Mouse (Mus musculus) layer of hippocampus, adult 9-11 months (tissue): ENCODE measurements at regions not wholly inside any gene's neighbourhood (a gene's known extent, or its start where the extent isn't known, plus 50 kb on each side); places are given as distances from the start of the nearest gene placed in this dataset.
"Not testable (repeated sequence)": the region's sequence is repeated elsewhere in the genome, so short reads cannot be mapped to it uniquely, and the experiment has no call there.

ENCODE experiments used
- DNase-seq: peaks from one replicate; pipeline ENCODE4 v3.0.0; 2022

- DNase-seq = peak; percentile 90
Observed at GRCm38 (mm10) chr16:31508981-31509380, 86.9 kb downstream of the Bdh1 start.

- DNase-seq = no peak
Observed at GRCm38 (mm10) chr16:31510097-31510496, 88.0 kb downstream of the Bdh1 start.

- DNase-seq = no peak
Observed at GRCm38 (mm10) chr16:31518816-31519215, 96.7 kb downstream of the Bdh1 start.

DNA sequence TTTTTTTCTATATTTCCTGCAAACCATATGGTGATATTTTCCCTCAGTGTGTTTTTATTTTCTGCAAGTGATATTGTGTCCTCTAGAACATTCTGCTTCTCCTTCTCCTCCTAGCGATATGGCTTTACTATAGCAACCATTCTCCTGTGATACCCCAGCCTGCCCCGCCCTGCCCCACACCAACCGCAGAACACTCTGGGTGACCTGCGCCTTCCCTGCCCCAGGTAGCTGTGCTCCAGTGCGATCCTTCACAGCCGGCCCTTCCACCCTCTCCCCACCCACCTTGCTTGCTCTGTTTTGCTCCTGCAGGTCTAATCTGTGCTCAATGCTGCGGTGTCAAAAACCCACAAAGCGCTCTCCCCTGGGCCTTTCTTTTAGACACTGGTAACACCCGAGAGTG is 98.0 kb downstream of the Bdh1 start:
- no peak for DNase-seq

GRCm38 (mm10) chr16:31521786-31522185 is 99.7 kb downstream of the Bdh1 start:
- no peak for DNase-seq

DNA sequence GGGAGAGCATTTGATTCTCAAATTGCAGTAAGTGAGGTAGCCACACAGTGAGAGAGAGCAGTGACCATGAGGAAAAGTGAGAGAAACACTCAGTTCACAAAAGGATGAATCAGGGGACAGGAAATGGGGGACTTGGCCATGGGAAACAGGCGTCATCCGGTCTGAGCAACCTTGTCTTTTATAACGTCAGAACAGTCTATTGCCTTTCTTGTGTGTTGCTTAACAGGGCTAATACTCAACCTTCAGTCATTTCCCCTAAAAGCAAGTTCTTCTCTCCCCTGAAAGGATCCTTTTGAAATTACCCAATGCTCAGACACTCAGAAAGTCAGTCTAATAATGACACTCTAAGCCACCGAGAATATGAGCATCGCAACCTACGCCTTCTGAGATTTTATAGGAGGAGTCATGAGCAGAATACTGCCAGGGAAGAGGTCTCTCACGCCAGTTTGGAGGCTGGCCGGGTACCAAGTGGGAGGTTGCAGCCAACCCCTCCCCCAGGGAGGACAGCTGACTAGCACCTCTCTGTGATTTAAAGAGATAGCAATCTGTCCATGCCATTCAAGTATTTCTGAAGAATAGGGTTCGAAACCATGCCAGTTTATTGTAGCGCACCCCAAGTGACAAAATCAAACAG is 104.7 kb downstream of the Bdh1 start:
- DNase-seq = no peak

DNA sequence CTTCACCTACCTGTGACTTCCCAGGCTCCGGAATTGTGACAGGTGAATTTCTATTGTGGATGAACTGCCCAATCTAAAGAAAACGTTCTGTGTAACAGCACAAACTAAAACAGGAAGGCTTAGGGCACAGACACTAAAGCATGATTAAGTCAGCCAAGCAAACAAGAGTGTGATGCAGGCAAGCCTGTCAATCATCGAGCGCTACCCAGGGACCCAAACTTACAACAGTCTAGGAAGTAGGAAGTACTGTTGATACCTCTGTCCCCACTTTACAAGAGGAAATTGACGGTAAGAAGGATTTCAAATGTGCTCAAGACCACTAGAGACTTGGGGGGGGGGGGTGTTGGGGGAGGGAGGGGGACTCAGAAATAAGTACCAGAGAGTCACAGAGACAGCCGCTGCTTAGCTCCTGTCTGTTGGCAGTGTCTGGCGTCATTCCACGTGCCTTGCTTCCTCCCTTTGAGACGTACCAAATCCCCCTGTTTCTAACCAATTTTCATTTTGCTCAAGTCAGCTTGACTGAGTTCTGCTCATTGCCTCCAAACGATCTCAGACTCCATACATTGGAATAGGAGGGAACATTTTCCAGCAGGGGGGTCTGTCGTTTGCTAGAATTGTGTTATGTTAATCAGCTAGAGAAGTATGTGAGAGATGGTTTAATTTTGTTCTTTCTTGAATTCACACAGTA is 106.7 kb downstream of the Bdh1 start:
- DNase-seq = no peak

DNA sequence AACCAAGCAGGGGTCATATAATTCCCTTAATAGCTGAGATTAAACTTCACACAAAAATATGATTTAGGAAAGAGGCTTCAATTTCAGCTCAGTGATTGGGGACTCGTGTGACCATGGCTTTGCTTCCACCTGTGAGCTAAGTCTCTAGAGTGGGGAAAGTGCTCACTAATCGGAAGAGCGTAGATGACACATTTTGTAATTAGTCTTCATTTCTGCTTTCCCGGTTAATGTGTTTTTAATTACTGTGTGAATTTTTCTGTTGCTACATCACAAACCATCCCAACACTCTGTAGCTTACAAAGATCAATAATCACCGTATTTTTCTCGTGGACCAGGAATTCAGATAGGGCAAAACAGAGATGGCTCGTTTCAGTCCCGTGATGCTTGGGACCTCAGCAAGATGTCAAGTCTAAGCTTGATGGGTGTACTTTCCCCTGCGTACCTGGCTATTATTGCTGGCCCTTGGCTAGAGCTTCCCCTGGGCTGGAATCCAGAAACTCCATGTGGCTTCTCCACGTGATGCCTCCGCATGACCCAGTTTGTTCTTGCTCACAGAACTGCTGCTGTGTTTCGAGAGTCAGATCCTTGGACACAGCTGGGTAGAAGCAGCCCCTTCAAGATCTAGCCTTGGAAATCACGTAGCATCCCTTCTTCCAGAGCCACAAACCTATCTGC is 107.3 kb downstream of the Bdh1 start:
- no peak for DNase-seq

- DNase-seq = no peak
Observed at GRCm38 (mm10) chr16:31530090-31530489, 108.0 kb downstream of the Bdh1 start.

- DNase-seq = no peak
Observed at GRCm38 (mm10) chr16:31533196-31533777, 111.2 kb downstream of the Bdh1 start.

DNA sequence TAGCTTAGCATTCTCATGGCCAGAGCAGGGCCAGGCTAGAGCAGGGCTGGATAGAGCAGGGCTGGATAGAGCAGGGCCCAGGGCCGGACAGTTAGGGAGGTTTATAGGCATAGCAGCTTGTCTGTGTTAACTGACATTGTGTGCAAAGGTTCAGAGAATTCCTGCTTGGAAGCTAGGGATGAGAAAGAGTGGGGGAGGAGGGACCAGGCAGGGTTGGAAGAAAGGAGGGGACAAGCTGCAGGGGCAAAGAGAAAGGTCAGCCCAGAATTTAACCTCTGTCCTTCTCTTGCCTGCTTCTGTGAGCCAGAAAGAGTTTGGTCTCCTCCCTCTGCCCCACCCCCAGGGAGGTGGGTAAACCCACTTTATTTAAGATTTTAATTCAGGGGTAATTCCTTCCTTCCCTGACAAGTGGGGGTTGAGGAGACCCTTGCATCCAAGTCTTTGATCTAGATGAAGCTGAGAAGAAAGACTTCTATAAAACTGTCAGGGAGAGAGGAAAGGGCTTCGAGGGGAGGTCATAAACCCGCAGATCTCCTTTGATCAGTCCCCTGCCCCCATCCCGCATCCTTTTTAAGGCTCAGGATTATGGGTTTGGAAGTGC is 112.9 kb downstream of the Bdh1 start:
- DNase-seq = no peak

DNA sequence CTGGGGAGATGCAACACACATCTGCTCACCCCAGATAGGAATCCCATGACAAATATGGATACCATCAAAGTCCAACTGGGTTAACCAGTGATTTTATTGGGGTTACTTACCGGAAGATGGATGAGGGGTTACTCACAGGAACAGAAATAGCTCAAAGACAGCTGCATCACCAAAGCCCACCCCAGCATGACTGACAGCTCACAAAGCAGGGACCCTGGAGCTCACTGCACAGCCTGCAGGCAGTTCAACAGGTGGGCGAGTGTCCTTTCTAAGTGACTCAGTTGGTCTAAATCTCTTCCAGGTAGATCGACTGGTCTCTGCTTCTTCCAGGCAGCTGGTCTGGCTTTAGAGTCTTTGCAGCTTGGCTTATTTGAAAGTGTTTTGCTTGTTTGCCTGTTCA is 114.2 kb downstream of the Bdh1 start:
- DNase-seq = no peak

- DNase-seq = no peak
Observed at GRCm38 (mm10) chr16:31538606-31539005, 116.5 kb downstream of the Bdh1 start.

DNA sequence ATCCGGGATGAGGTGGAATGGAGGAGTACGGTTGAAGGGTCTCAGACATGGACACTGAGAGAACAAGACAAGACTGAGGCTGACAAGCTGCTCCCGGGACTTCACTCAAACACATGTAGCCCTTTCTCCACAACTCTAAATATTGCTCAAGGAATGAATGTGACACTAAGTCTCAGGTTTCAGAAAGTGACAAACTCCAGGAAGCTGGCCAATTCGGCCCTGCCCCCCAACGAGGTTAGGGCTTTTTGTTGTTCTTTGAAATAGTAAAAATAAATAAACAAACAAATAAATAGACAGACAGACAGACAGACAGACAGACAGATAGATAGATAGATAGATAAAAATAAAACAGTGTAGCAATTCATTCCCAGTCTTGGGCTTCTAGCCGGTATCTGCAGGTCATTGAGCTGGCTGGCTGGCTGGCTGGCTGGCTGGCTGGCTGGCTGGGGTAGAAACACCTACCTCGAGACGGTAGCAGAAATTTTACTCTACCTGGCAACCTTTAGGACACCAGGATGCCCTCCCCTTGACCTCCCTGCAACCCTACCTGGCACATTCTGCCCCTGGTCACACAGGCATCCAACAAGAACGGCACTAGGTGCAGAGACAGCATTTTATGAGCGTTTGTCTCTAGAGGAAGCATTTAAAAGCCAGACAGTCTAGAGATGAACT is 119.6 kb upstream of the Dlg1 start:
- no peak for DNase-seq

DNA sequence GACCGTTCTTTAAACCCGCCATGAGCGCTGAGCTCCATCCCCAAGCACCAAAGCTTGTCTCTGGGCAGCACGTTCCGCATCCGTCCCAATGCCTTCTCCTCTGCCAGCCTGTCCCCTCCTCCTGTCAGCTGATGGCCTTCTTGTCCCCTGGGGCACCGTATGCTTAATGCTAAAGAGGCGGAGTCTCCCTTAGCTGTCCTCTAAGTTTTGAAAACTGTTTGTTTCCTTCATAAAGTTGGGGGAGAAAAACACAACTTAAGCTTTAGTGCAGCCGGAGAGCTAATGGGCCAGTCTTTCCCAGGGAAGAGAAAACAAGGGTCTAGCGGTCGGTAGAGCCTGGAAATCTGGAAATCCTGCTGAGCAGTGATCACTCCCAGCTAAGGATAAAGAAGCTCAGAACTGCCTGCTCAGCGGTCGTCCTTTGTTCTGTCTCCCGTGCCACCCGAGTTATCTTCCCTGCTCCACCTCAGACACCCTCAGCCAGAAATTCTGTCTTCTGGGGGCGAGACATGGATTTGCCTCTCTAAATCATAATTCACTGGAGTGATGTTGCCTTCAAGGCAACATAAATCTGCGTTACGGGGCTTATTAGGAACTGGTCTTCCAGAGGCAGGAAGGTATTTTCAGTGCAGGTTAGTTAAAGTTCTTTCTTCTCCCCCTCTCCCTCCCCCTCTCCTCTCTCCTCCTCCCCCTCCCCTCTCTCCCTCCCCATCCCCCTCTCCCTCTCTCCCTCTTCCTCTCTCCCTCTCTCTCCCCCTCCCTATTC is 117.0 kb upstream of the Dlg1 start:
- no peak for DNase-seq

DNA sequence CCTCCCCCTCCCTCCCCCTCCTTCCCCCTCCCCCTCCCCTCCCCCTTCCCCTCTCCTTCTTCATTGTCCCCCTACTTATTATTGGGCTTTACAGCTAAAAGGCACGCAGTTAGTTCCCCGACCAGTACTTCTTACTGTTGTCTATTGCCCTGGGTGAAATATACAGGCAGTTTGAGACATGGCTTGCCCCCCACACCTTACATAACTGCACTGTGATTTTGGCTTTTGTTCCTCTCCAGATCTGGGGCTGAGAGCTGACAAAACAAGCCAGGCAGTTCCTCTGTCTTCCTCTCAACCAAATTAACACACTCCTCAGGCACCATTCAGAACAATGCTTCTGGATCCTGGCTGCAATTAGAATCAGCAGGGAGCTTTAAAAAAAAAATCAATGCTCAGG is 116.4 kb upstream of the Dlg1 start:
- peak; percentile 42 for DNase-seq

- DNase-seq = no peak
Observed at GRCm38 (mm10) chr16:31547391-31547790, 115.9 kb upstream of the Dlg1 start.

- no peak for DNase-seq
Observed at GRCm38 (mm10) chr16:31549975-31550374, 113.3 kb upstream of the Dlg1 start.

DNA sequence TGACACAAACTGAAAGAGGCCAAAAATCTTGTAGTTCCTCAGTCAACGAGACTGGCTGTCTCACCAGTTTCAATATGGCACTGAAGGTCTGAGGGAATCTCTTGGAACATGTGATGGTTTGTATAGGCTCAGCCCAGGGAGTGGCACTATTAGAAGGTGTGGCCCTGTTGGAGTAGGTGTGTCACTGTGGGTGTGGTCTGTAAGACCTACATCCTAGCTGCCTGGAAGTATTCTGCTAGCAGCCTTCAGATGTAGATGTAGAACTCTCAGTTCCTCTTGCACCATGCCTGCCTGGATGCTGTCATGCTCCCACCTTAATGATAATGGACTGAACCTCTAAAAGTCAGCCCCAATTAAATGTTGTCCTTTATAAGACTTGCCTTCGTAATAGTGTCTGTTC is 112.7 kb upstream of the Dlg1 start:
- DNase-seq = not testable (repeated sequence)

GRCm38 (mm10) chr16:31551416-31552151 is 111.7 kb upstream of the Dlg1 start:
- no peak for DNase-seq
